Mouse (Mus musculus) forebrain, postnatal 0 days (tissue): Measurements from ENCODE around the gene Hvcn1. TPM values are rescaled to one million over a fixed set of nuclear protein-coding genes. Genes with fewer than 3 reads are reported as not detected.

ENCODE experiments used
- ATAC-seq: fragments of 200-750 bp; cut with Nextera tagmentation; 2 replicates; pipeline ENCODE4 v1.8.0; 2017; ENCODE audit warnings: mild to moderate bottlenecking, moderate library complexity
- DNase-seq: peaks from one replicate; pipeline ENCODE4 v3.0.0-alpha.2; 2015
- H3K27ac ChIP-seq: fragments of 300-500 bp; sonication (generic); 2 replicates; pipeline ENCODE4 v1.5.1; 2014; ENCODE audit warnings: low read depth, mild to moderate bottlenecking, antibody characterized with exemption, low read length, moderate library complexity, mixed read lengths
- H3K27me3 ChIP-seq: fragments of 300-500 bp; sonication (generic); 2 replicates; pipeline ENCODE4 v1.6.1; 2014; ENCODE audit warnings: mild to moderate bottlenecking, low read length, mixed read lengths; ENCODE audit not compliant: insufficient read depth
- H3K36me3 ChIP-seq: fragments of 300-500 bp; sonication (generic); 2 replicates; pipeline ENCODE4 v1.6.1; 2014; ENCODE audit warnings: mild to moderate bottlenecking, moderate library complexity; ENCODE audit not compliant: insufficient read depth
- H3K4me1 ChIP-seq: fragments of 300-500 bp; sonication (generic); 2 replicates; pipeline ENCODE4 v1.6.1; 2014; ENCODE audit warnings: antibody characterized with exemption; ENCODE audit not compliant: insufficient read depth
- H3K4me2 ChIP-seq: fragments of 300-500 bp; sonication (generic); 2 replicates; pipeline ENCODE4 v1.6.1; 2014; ENCODE audit warnings: low read depth, mild to moderate bottlenecking, moderate library complexity
- H3K4me3 ChIP-seq: fragments of 300-500 bp; sonication (generic); 2 replicates; pipeline ENCODE4 v1.5.1; 2014; ENCODE audit warnings: low read depth, low read length, mixed read lengths
- H3K9ac ChIP-seq: fragments of 300-500 bp; sonication (generic); 2 replicates; pipeline ENCODE4 v1.6.1; 2014; ENCODE audit warnings: mild to moderate bottlenecking
- H3K9me3 ChIP-seq: fragments of 300-500 bp; sonication (generic); 2 replicates; pipeline ENCODE4 v1.6.1; 2016; ENCODE audit warnings: low read length
- CTCF ChIP-seq: sonication (generic); IDR thresholded peaks from 2 replicates; pipeline ENCODE4 v1.5.1; 2016; ENCODE audit warnings: antibody characterized with exemption, control low read depth, low read depth
- WGBS: fragments of 180-500 bp; shearing (Covaris S2); extraction: QIAGEN DNeasy Blood & Tissue Kit; methylation state at CpG from one replicate; pipeline ENCODE4 v1.1.7; 2014; 5-methylcytosine and 5-hydroxymethylcytosine counted together
- polyA plus RNA-seq: library from polyadenylated mRNA; unstranded; fragments of >200 nt; fragmentation: Nextera tagmentation; extraction: Ambion mirVana; gene quantifications from 2 replicates; pipeline ENCODE4 v1.2.1, GENCODE M21; 2015
- total RNA-seq: library from RNA; depleted of rRNA; stranded (reverse); fragments of >200 nt; gene quantifications from 2 replicates; pipeline ENCODE4 v1.2.3, GENCODE M21; 2014; rRNA removed

Gene Hvcn1
- 1.7 and 3.0 TPM in 2 replicates for total RNA-seq
- polyA plus RNA-seq: 1.2 and 1.6 TPM in 2 replicates

DNA sequence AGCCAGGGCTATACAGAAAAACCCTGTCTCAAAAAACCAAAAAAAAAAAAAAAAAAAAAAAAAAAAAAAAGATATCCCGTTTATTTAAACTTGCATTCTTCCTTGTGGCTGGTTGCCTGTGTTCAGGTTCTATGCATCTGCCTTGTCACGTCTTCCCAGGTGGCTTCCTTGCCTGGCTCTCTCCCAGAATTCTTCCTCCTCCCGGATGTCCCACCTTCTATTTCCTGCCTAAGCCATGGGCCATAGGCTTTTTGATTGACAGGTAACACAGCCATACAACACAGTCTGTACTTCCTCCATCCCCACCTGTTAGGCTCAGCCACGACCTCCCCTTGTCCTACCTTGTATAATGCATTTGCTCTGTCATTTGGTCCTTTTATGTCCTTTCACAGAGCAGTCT is at the start of gene Hvcn1:
TSS of gene Hvcn1 (plus strand) at position 330 of the 400 bp plus-strand sequence.
- no peak within 1 kb of the TSS for H3K9ac ChIP-seq
- ATAC-seq: no peak
- TF ChIP-seq CTCF: no peak
- H3K27me3 ChIP-seq: no peaks in the 10 kb centered on the region
- no peak within 1 kb of the TSS for H3K4me2 ChIP-seq
- H3K9me3 ChIP-seq: no peaks in the 10 kb centered on the region
- DNase-seq: no peak
- H3K4me1 ChIP-seq: no peaks in the 10 kb centered on the region
- no peak within 1 kb of the TSS for H3K4me3 ChIP-seq
- no peak within 1 kb of the TSS for H3K27ac ChIP-seq
- WGBS: 73% methylated on average over 4 of the region's 4 CpGs
- H3K36me3 ChIP-seq: no peaks in the 10 kb centered on the region

DNA sequence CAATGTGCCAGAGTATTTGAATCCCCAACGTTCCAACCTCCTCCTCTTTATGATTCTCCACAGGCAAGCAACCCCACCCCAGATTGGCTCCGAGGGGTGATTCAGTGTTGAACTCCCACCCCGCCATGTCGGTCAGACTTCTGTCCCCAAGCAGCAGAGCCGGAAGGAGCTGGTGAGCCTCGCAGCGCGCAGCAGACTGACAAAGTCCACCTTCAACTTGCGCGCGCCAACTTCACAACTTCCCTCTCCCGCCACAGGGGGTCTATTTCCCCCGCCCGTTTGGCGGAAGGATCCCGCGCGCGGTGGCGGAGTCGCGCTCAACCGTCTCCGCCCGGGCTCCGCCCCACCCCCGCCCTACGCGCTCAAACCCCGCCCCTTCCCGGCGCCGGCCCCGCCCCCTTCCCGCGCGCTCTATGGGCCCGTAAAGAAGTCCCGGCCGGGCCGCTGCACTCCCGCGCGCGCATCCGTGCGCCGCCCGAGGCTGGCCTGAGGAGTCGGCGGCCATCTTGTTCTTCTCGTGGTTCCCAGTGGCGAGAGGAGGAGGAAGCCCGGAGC is 48.7 kb upstream of the Hvcn1 start, which contains the start of gene Ppp1cc:
TSS of gene Ppp1cc (plus strand) at position 452 of the 555 bp plus-strand sequence.
- Histone ChIP-seq H3K36me3 (no peaks in the 10 kb centered on the region; the same call in 1 of the 2 replicates), H3K27me3 (no peaks in the 10 kb centered on the region), H3K4me2 (peak within 1 kb of the TSS; percentile 61), H3K4me3 (peak within 1 kb of the TSS; percentile 83), H3K9ac (peak within 1 kb of the TSS; percentile 87), H3K4me1 (peaks cover 22% of the 10 kb centered on the region), H3K9me3 (no peaks in the 10 kb centered on the region), H3K27ac (peak within 1 kb of the TSS; percentile 87)
- DNase-seq: peak; percentile 97
- TF ChIP-seq CTCF: peak; percentile 60
- under 1% methylated on average over 36 of the region's 54 CpGs for WGBS
- ATAC-seq: peak; percentile 96

- Histone ChIP-seq H3K9me3 (no peaks in the 10 kb centered on the region), H3K9ac (peak overlapping the region; percentile 87), H3K4me1 (peaks cover 26% of the 10 kb centered on the region), H3K27me3 (no peaks in the 10 kb centered on the region), H3K4me2 (peak overlapping the region; percentile 57), H3K27ac (peak overlapping the region; percentile 87), H3K36me3 (peaks cover 6% of the 10 kb centered on the region), H3K4me3 (peak overlapping the region; percentile 83)
- ATAC-seq (peak; percentile 39; the same call in 1 of the 2 replicates), DNase-seq (peak; percentile 59)
- TF ChIP-seq CTCF: no peak
- 2% methylated on average over 42 of the region's 42 CpGs for WGBS
These were observed 47.8 kb upstream of the Hvcn1 start for GRCm38 (mm10) chr5:122158557-122159515.

GRCm38 (mm10) chr5:122163194-122163593 is 43.4 kb upstream of the Hvcn1 start:
- no peak overlapping the region for H3K4me2 ChIP-seq
- peaks cover 44% of the 10 kb centered on the region for H3K4me1 ChIP-seq
- no peak for TF ChIP-seq CTCF
- WGBS: 49% methylated on average over 6 of the region's 6 CpGs
- ATAC-seq (no peak), DNase-seq (no peak)
- H3K27ac ChIP-seq: no peak overlapping the region
- no peaks in the 10 kb centered on the region for H3K9me3 ChIP-seq
- no peak overlapping the region for H3K4me3 ChIP-seq
- H3K27me3 ChIP-seq: no peaks in the 10 kb centered on the region
- H3K36me3 ChIP-seq: peaks cover 12% of the 10 kb centered on the region
- no peak overlapping the region for H3K9ac ChIP-seq

GRCm38 (mm10) chr5:122164011-122164410 is 42.6 kb upstream of the Hvcn1 start:
- no peak for TF ChIP-seq CTCF
- no peak overlapping the region for H3K4me3 ChIP-seq
- 67% methylated on average over 3 of the region's 3 CpGs for WGBS
- H3K27me3 ChIP-seq: no peaks in the 10 kb centered on the region
- no peaks in the 10 kb centered on the region for H3K9me3 ChIP-seq
- ATAC-seq (no peak), DNase-seq (no peak)
- no peak overlapping the region for H3K4me2 ChIP-seq
- H3K27ac ChIP-seq: no peak overlapping the region
- 0 out of 2 replicates have a peak overlapping the region, but pooled peaks have one; percentile 14 for H3K9ac ChIP-seq
- H3K4me1 ChIP-seq: peaks cover 44% of the 10 kb centered on the region
- peaks cover 19% of the 10 kb centered on the region for H3K36me3 ChIP-seq

GRCm38 (mm10) chr5:122165233-122165915 is 41.2 kb upstream of the Hvcn1 start:
- Histone ChIP-seq H3K9me3 (no peaks in the 10 kb centered on the region), H3K4me2 (no peak overlapping the region), H3K9ac (no peak overlapping the region), H3K4me1 (peaks cover 34% of the 10 kb centered on the region), H3K36me3 (peaks cover 33% of the 10 kb centered on the region), H3K4me3 (no peak overlapping the region), H3K27me3 (no peaks in the 10 kb centered on the region), H3K27ac (0 out of 2 replicates have a peak overlapping the region, but pooled peaks have one; percentile 35)
- ATAC-seq: no peak
- TF ChIP-seq CTCF: no peak
- 36% methylated on average over 6 of the region's 6 CpGs for WGBS
- DNase-seq: peak; percentile 32
